Mouse (Mus musculus): ENCODE results near the gene Ubxn7. TPM values are rescaled to one million over a fixed set of nuclear protein-coding genes. Genes with fewer than 3 reads are reported as not detected.
"Not testable (repeated sequence)": the region's sequence is repeated elsewhere in the genome, so short reads cannot be mapped to it uniquely, and the experiment has no call there.

The Ubxn7 gene
- 10 to 100 TPM; 50.0 to 60.5 (median 55.1) TPM for total RNA-seq (2022)

DNA sequence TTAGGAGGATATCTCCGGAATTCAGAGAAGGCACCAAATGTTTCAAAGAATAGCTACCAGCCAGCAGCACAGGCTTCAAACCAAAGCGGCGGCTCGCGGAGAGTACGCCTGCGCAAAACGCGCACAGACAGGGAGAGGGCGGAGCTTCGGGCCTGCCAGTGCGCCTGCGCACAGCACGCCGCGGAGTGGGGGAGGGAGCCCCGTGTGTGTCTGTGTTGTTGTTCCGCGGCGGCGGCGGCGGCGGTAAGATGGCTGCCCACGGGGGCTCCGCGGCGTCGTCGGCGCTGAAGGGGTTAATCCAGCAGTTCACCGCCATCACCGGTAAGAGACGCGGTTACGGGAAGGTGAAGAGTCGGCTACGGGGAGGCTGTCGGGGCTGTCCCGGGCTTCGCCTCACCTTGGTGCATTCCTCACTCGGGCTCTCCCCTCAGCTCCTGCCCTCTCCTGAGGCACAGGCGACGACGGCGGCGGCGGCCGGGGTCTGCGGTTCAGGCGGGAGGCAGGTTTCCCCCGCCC lies at the start of gene Ubxn7:
Gene Ubxn7 (plus strand): TSS at position 218 of the 516 bp plus-strand sequence.
- DNase-seq (ENCODE audit: low spot score in 2 of 2): peak; percentile 94 to 96

GRCm38 (mm10) chr16:32282608-32283007 lies 49.4 kb upstream of the Ubxn7 start:
- no peak for DNase-seq (ENCODE audit: low spot score in 2 of 2)

DNA sequence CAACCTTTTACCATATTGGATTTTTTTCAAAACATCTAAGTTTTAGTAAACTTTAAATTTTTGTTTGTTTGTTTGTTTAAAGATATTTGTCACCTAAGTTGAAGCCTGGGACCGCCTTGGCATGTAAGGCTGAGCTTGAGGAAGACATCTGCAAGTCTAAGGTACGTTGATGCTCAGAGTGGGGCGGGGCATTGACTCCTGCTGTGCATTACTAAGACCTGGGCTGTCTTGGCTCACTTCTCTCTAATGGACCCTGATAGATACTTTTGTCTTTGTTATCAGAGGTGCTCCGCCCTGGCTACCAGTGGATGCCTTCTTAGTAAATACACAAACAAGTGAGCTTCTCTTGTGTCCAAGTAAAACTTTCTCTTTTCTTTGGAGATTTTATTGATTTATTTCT lies 40.2 kb upstream of the Ubxn7 start:
- no peak for DNase-seq (ENCODE audit: low spot score in 2 of 2)

GRCm38 (mm10) chr16:32299617-32300016 lies 32.4 kb upstream of the Ubxn7 start:
- not testable (repeated sequence) for DNase-seq (ENCODE audit: low spot score in 2 of 2)

GRCm38 (mm10) chr16:32303046-32303445 lies 29.0 kb upstream of the Ubxn7 start:
- DNase-seq (ENCODE audit: low spot score in 2 of 2): no peak

- DNase-seq (ENCODE audit: low spot score in 2 of 2): no peak
Observed at GRCm38 (mm10) chr16:32303886-32304285, 28.2 kb upstream of the Ubxn7 start.

- no peak for DNase-seq (ENCODE audit: low spot score in 2 of 2)
Observed at GRCm38 (mm10) chr16:32311970-32312369, 20.1 kb upstream of the Ubxn7 start.

DNA sequence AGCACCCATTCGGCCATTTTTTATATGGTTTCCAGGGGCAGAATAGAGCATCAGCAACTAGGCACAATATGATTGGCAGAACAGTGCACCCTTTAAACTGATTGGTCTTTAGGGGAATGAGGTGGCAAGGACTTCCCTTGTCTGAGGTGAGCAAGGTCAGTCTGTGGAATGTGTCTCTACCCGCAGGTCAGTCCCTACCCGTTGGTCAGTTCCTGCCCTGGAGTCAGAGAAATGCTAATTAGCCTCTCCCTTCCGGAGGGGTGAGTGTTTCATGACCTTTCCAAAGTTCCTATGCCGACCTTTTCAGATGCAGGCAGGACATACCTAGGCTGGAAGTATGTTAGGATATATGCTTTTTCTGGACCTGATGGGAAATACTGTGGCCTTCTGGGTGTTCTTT lies 19.7 kb upstream of the Ubxn7 start:
- DNase-seq (ENCODE audit: low spot score in 2 of 2): no peak

GRCm38 (mm10) chr16:32312859-32313258 lies 19.2 kb upstream of the Ubxn7 start:
- no peak for DNase-seq (ENCODE audit: low spot score in 2 of 2)

GRCm38 (mm10) chr16:32316601-32317000 lies 15.5 kb upstream of the Ubxn7 start:
- DNase-seq (ENCODE audit: low spot score in 2 of 2): no peak

DNA sequence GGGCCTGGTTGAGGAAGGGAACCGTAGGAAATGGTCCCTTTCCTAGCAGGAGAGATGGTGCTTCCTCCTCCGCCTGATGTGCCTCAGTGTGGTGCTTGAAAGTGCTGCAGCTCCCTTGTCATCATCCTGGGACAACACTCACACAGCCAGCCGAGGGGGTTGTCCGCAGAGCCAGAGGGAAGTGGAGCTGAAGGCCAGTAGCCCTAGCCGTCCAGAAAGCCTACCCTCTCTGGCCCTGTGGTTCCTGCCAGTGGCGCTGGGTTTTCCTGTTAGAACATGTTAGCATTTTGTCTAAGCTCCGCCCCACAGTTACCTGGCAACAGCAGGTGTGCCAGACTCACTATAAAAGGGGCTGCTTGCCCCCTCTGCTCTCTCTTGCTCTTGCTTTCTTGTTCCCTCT lies 8.1 kb upstream of the Ubxn7 start:
- DNase-seq (ENCODE audit: low spot score in 2 of 2): no peak

GRCm38 (mm10) chr16:32330876-32331670 lies 984 bp upstream of the Ubxn7 start:
- DNase-seq (ENCODE audit: low spot score in 2 of 2): no peak

GRCm38 (mm10) chr16:32332556-32333511 lies 777 bp downstream of the Ubxn7 start:
- peak; percentile 11 to 14 for DNase-seq (ENCODE audit: low spot score in 2 of 2)

DNA sequence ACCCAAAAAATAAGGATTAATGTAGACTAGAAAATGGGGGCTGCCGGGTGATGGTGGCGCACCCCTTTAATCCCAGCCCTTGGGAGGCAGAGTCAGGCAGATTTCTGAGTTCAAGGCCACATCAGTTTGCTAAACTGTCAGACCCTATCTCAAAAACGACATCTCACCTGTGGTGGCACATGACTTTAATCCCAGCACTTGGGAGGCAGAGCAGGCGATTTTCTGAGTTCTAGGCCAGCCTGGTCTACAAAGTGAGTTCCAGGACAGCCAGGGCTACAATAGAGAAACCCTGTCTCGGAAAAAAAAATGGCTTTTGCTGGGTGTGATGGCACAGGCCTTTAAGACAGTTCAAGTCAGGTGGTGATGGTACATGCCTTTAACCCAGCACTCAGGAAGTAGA lies 3.1 kb downstream of the Ubxn7 start:
- DNase-seq (ENCODE audit: low spot score in 2 of 2): no peak

GRCm38 (mm10) chr16:32336026-32336780 lies 4.1 kb downstream of the Ubxn7 start:
- DNase-seq (ENCODE audit: low spot score in 2 of 2): no peak

GRCm38 (mm10) chr16:32337001-32337400 lies 4.9 kb downstream of the Ubxn7 start:
- no peak for DNase-seq (ENCODE audit: low spot score in 2 of 2)

- DNase-seq (ENCODE audit: low spot score in 2 of 2): no peak
Observed at GRCm38 (mm10) chr16:32340451-32340850, 8.4 kb downstream of the Ubxn7 start.

DNA sequence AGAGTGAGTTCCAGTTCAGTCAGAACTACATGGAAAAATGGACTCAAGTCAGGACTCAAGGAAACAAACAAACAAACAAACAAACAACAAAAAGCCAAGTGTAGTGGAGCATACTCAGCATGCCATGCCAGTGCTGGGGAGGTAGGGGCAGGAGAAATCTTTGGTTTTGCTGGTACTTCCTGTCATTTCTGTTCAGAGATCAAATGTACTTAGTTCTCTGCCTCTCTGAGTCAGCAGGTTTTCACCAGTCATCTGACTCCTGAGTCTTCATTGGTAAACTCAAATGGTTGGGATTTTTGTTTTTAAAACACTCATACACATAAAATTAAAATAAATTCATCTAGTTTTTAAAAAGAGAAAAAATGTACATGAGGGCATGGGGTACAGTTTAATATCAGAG lies 13.5 kb downstream of the Ubxn7 start:
- no peak for DNase-seq (ENCODE audit: low spot score in 2 of 2)

DNA sequence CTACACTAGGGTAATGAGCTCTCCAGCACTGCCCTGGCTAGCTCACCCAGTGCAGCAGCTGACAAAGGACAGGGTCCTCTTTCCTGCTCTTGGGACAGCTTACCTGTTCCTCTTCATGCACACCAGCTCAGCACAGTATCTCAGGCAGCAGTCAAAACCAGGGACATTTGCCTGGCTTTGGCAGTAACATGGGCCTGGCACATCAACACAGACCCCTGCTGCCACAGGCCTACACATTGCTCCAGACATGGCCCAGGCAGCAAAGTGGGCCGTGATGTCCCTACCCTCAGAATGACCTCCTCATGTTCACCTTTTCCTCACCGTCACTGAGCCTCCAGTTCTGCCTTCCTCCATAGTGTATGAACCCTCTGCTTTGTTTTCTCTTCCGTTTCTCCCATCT lies 18.7 kb downstream of the Ubxn7 start:
- DNase-seq (ENCODE audit: low spot score in 2 of 2): no peak

DNA sequence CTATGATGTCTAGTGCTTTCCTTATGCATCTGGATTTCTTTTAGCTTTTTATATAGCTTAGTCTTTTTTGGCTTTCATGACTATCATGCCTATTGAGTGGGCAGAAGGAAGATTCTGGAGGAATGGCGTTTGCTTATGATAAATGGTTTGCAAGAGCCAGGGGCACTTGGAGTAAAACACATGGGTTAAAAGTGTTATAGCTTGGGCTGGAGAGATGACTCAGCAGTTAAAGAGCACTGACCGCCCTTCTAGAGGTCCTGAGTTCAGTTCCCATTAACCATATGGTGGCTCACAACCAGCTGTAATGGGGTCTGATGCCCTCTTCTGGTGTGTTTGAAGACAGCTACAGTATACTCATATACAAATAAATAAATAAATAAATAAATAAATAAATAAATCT lies 31.5 kb downstream of the Ubxn7 start:
- DNase-seq (ENCODE audit: low spot score in 2 of 2): no peak

DNA sequence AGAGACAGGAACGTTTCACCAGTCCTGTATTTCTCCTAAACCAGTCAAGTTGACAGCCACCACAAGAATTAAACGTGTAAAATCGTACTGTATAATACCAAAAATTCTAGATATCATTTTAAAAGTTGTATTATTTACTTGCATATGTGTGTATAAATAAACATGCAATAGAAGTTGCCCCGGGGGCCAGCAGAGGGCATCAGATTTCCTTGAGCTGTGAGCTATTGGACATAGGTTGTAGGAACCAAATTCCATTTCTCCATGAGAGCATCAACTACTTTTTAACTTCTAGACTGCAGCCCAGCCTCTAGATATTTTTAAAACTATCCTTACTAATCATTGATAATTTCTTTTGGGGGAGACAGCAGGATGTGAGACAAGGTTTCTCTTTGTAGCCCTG lies 39.3 kb downstream of the Ubxn7 start:
- DNase-seq (ENCODE audit: low spot score in 2 of 2): peak in 1 of 2 experiments; percentile 23
